Comparison of ENCODE assay signal across 21 mouse cellular contexts in the genomic region with DNA sequence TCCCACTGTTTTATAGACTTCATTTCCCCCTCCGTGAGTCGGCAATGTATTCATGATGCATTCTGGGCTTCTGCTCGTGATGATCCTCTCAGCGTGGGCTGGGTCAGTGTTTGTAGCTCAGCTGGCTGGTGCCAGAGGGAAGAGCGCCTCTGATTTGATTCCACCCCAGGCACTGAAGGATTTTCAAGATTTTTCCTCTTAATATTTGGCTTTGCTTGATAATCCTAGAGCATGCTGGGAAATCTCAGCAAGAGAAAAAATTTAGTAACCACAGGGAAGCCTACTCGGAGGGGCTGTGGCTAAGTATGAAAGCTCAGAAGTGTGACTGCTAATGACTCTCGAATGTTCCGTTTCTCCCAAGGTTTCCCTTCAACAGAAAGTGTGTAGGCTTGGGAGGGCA. TPM values are rescaled to one million over a fixed set of nuclear protein-coding genes. Genes with fewer than 3 reads are reported as not detected.
DNase-seq lines count a peak whose midpoint lies in the region; ATAC-seq and TF ChIP-seq lines count a peak whose summit lies in the region.
"Had no signal": no experiment of that assay in that cellular context is flagged by ENCODE, and none has a peak within 500 bp of the region (broad histone marks: within the 10 kb centered on the region; RNA-seq: fewer than 3 reads in every experiment).

No protein-coding gene starts in this region.

- no peak for TF ChIP-seq CTCF in gastrocnemius, adult 2 months (IDR thresholded peaks at IDR 0.05)

- H3K9me3 ChIP-seq in hindbrain, embryonic 16.5 days (ENCODE audit: control insufficient read depth, low read length), result no peaks in the 10 kb centered on the region
- H3K9me3 ChIP-seq: megakaryocyte, embryonic 14.5 days had no signal

- no peaks in the 10 kb centered on the region for H3K27me3 ChIP-seq in hindbrain, embryonic 16.5 days (replicated peaks; ENCODE audit: control insufficient read depth, insufficient read depth, low read length)
- H3K27me3 ChIP-seq: CH12.LX; liver, embryonic 12.5 days; megakaryocyte, embryonic 14.5 days had no signal

- H3K9ac ChIP-seq in hindbrain, embryonic 16.5 days (ENCODE audit: low read depth, low read length), result no peak overlapping the region
- H3K9ac ChIP-seq: liver, embryonic 12.5 days had no signal

- 50% methylated on average over 8 of the region's 8 CpGs for WGBS in hindbrain, embryonic 16.5 days

- H3K4me3 ChIP-seq in gastrocnemius, adult 2 months, result peak overlapping the region; percentile 23; the same call in 1 of the 2 replicates
- no peak overlapping the region for H3K4me3 ChIP-seq in hindbrain, embryonic 16.5 days (ENCODE audit: low read length)
- H3K4me3 ChIP-seq: left cerebral cortex, adult 2 months; liver, embryonic 12.5 days; megakaryocyte, embryonic 14.5 days had no signal

- no peaks in the 10 kb centered on the region for H3K4me1 ChIP-seq in hindbrain, embryonic 16.5 days (ENCODE audit: control insufficient read depth, insufficient read depth, low read depth, low read length)
- H3K4me1 ChIP-seq: liver, embryonic 12.5 days; megakaryocyte, embryonic 14.5 days had no signal

- no peaks in the 10 kb centered on the region for H3K36me3 ChIP-seq in hindbrain, embryonic 16.5 days (ENCODE audit: control insufficient read depth, insufficient read depth, low read length)
- H3K36me3 ChIP-seq: liver, embryonic 12.5 days had no signal

- intact Hi-C loops in gastrocnemius, adult 2 months (cut with DNase I), result no loop called here

- H3K4me2 ChIP-seq in hindbrain, embryonic 16.5 days (ENCODE audit: low read length), result peak overlapping the region; percentile 34; the same call in 1 of the 2 replicates
- H3K4me2 ChIP-seq: heart, embryonic 11.5 days; liver, embryonic 12.5 days had no signal

- peak; percentile 16 for DNase-seq in gastrocnemius, adult 2 months
- no peak for DNase-seq in gastrocnemius, adult 8-10 months (ENCODE audit: low spot score in 2 of 2)
- DNase-seq in right cerebral cortex, adult 2 months (ENCODE audit: low spot score in 2 of 2), result peak; percentile 10 to 12
- DNase-seq in right cerebral cortex, postnatal 25 days, result no peak
- peak; percentile 9 for DNase-seq in skeletal muscle tissue, adult 2 months (ENCODE audit: low read depth, low spot score)
- DNase-seq in urinary bladder, postnatal 4 days (ENCODE audit: low spot score in 2 of 2), result no peak
- DNase-seq in adrenal gland, postnatal 25 days, result no peak
- DNase-seq: embryo, embryonic 11 days; gastrocnemius, postnatal 36 days; heart, postnatal 36 days; kidney, adult 18-20 months; kidney, postnatal 4 days; thymus, postnatal 36 days had no signal

- H3K27ac ChIP-seq in gastrocnemius, adult 2 months, result no peak overlapping the region
- no peak overlapping the region for H3K27ac ChIP-seq in hindbrain, embryonic 16.5 days (ENCODE audit: low read depth, low read length)
- H3K27ac ChIP-seq: left cerebral cortex, adult 2 months; liver, embryonic 12.5 days; stomach, postnatal 0 days had no signal

- ATAC-seq in hindbrain, embryonic 16.5 days, result peak; percentile 79
- ATAC-seq: liver, embryonic 12.5 days had no signal

RNA-seq across cellular contexts. Expression of gene Fam216b, which starts 49.9 kb away (rescaled TPM):
- not detected for total RNA-seq in gastrocnemius, adult 2 months (2021)
- not detected for total RNA-seq in gastrocnemius, adult 8-10 months (2022)
- 2.1 and 2.5 TPM in 2 replicates for polyA plus RNA-seq in hindbrain, embryonic 16.5 days (2015; fragmentation: Nextera tagmentation; extraction: Ambion mirVana)
- total RNA-seq in adrenal gland, postnatal 25 days (2021), result not detected in 2 replicates
- total RNA-seq: CH12.LX; gastrocnemius, postnatal 36 days; heart, postnatal 36 days; left cerebral cortex, adult 2 months had no signal
- polyA plus RNA-seq: heart, embryonic 11.5 days; liver, embryonic 12.5 days; spleen, adult 2 months had no signal

Comparison
In these comparisons a context has a peak if more than half of its experiments do, and no peak if none do; other contexts are left out.
1. DNase-seq: peak in gastrocnemius, adult 2 months (single experiment), right cerebral cortex, adult 2 months (2 of 2) and skeletal muscle tissue, adult 2 months (single experiment); none in gastrocnemius, adult 8-10 months (0 of 2), right cerebral cortex, postnatal 25 days (single experiment), urinary bladder, postnatal 4 days (0 of 2) and adrenal gland, postnatal 25 days (single experiment).